Mouse (Mus musculus) lung, embryonic 15.5 days (tissue): ENCODE data around the gene Tfb1m. TPM values are rescaled to one million over a fixed set of nuclear protein-coding genes. Genes with fewer than 3 reads are reported as not detected.

Source experiments
- ATAC-seq: fragments of 200-750 bp; cut with Nextera tagmentation; 2 replicates; pipeline ENCODE4 v1.8.0; 2017; ENCODE audit warnings: moderate number of reproducible peaks, borderline replicate concordance; ENCODE audit not compliant: low FRiP score, low TSS enrichment; ENCODE audit errors: extremely low read depth
- H3K27ac ChIP-seq: fragments of 300-500 bp; sonication (generic); 2 replicates; pipeline ENCODE4 v1.5.1; 2015; ENCODE audit warnings: moderate library complexity, mild to moderate bottlenecking, inconsistent platforms
- H3K27me3 ChIP-seq: fragments of 300-500 bp; sonication (generic); 2 replicates; pipeline ENCODE4 v1.6.1; 2015; ENCODE audit warnings: inconsistent platforms
- H3K36me3 ChIP-seq: fragments of 300-500 bp; sonication (generic); 2 replicates; pipeline ENCODE4 v1.6.1; 2015; ENCODE audit warnings: inconsistent platforms
- H3K4me1 ChIP-seq: fragments of 300-500 bp; sonication (generic); 2 replicates; pipeline ENCODE4 v1.6.1; 2015; ENCODE audit warnings: inconsistent platforms
- H3K4me2 ChIP-seq: fragments of 300-500 bp; sonication (generic); 2 replicates; pipeline ENCODE4 v1.6.1; 2015; ENCODE audit warnings: inconsistent platforms, mild to moderate bottlenecking, moderate library complexity
- H3K4me3 ChIP-seq: fragments of 300-500 bp; sonication (generic); 2 replicates; pipeline ENCODE4 v1.5.1; 2015; ENCODE audit warnings: mild to moderate bottlenecking, inconsistent platforms
- H3K9ac ChIP-seq: fragments of 300-500 bp; sonication (generic); 2 replicates; pipeline ENCODE4 v1.6.1; 2015; ENCODE audit warnings: inconsistent platforms
- H3K9me3 ChIP-seq: fragments of 300-500 bp; sonication (generic); 2 replicates; pipeline ENCODE4 v1.6.1; 2016; ENCODE audit warnings: inconsistent platforms
- WGBS: fragments of 180-500 bp; shearing (Covaris S2); methylation state at CpG from one replicate; pipeline ENCODE4 v1.1.7; 2015; 5-methylcytosine and 5-hydroxymethylcytosine counted together
- polyA plus RNA-seq: library from polyadenylated mRNA; unstranded; fragments of >200 nt; fragmentation: Nextera tagmentation; extraction: Ambion mirVana; gene quantifications from 2 replicates; pipeline ENCODE4 v1.2.1, GENCODE M21; 2015

Gene Tfb1m
- polyA plus RNA-seq, 1 experiment from 2014 or later, result 13.6 TPM

GRCm38 (mm10) chr17:3487721-3488601 is 69.6 kb downstream of the Tfb1m start:
- Histone ChIP-seq H3K36me3 (no peaks in the 10 kb centered on the region), H3K4me1 (no peaks in the 10 kb centered on the region), H3K4me3 (no peak overlapping the region), H3K9ac (no peak overlapping the region), H3K9me3 (no peaks in the 10 kb centered on the region), H3K27ac (no peak overlapping the region), H3K4me2 (no peak overlapping the region), H3K27me3 (no peaks in the 10 kb centered on the region)
- ATAC-seq, result no peak
- WGBS, result 69% methylated on average over 12 of the region's 12 CpGs

GRCm38 (mm10) chr17:3487211-3487610 is 70.4 kb downstream of the Tfb1m start:
- H3K4me1 ChIP-seq, result no peaks in the 10 kb centered on the region
- no peaks in the 10 kb centered on the region for H3K9me3 ChIP-seq
- H3K36me3 ChIP-seq, result no peaks in the 10 kb centered on the region
- no peaks in the 10 kb centered on the region for H3K27me3 ChIP-seq
- H3K4me2 ChIP-seq, result no peak overlapping the region
- no peak for ATAC-seq
- H3K4me3 ChIP-seq, result no peak overlapping the region
- H3K9ac ChIP-seq, result no peak overlapping the region
- no peak overlapping the region for H3K27ac ChIP-seq
- WGBS, result 78% methylated on average over 4 of the region's 4 CpGs

- ATAC-seq, result no peak
- Histone ChIP-seq H3K36me3 (no peaks in the 10 kb centered on the region), H3K9me3 (no peaks in the 10 kb centered on the region), H3K4me2 (no peak overlapping the region), H3K27ac (no peak overlapping the region), H3K4me3 (no peak overlapping the region), H3K4me1 (no peaks in the 10 kb centered on the region), H3K27me3 (no peaks in the 10 kb centered on the region), H3K9ac (no peak overlapping the region)
- WGBS, result 72% methylated on average over 7 of the region's 7 CpGs
Observed at GRCm38 (mm10) chr17:3485851-3486250, 71.7 kb downstream of the Tfb1m start.

GRCm38 (mm10) chr17:3483091-3483490 is 74.5 kb downstream of the Tfb1m start:
- Histone ChIP-seq H3K4me2 (no peak overlapping the region), H3K9me3 (no peaks in the 10 kb centered on the region), H3K4me3 (no peak overlapping the region), H3K27ac (no peak overlapping the region), H3K36me3 (no peaks in the 10 kb centered on the region), H3K4me1 (no peaks in the 10 kb centered on the region), H3K27me3 (no peaks in the 10 kb centered on the region), H3K9ac (no peak overlapping the region)
- no peak for ATAC-seq
- 78% methylated on average over 8 of the region's 8 CpGs for WGBS

GRCm38 (mm10) chr17:3481576-3482575 is 75.7 kb downstream of the Tfb1m start:
- Histone ChIP-seq H3K27ac (no peak overlapping the region), H3K4me2 (no peak overlapping the region), H3K4me1 (no peaks in the 10 kb centered on the region), H3K36me3 (no peaks in the 10 kb centered on the region), H3K9me3 (no peaks in the 10 kb centered on the region), H3K27me3 (no peaks in the 10 kb centered on the region), H3K9ac (no peak overlapping the region), H3K4me3 (no peak overlapping the region)
- WGBS, result 64% methylated on average over 7 of the region's 7 CpGs
- ATAC-seq, result no peak

GRCm38 (mm10) chr17:3476546-3476945 is 81.0 kb downstream of the Tfb1m start:
- H3K4me1 ChIP-seq, result no peaks in the 10 kb centered on the region

GRCm38 (mm10) chr17:3472018-3472417 is 85.6 kb downstream of the Tfb1m start:
- no peaks in the 10 kb centered on the region for H3K4me1 ChIP-seq
- no peak overlapping the region for H3K9ac ChIP-seq
- H3K4me2 ChIP-seq, result no peak overlapping the region
- no peaks in the 10 kb centered on the region for H3K9me3 ChIP-seq
- 81% methylated on average over 6 of the region's 6 CpGs for WGBS
- H3K36me3 ChIP-seq, result no peaks in the 10 kb centered on the region
- no peak overlapping the region for H3K4me3 ChIP-seq
- H3K27me3 ChIP-seq, result no peaks in the 10 kb centered on the region
- H3K27ac ChIP-seq, result no peak overlapping the region
- ATAC-seq, result no peak

More at GRCm38 (mm10) chr17:3476546-3476945, 81.0 kb downstream of the Tfb1m start:
- no peaks in the 10 kb centered on the region for H3K27me3 ChIP-seq
- H3K36me3 ChIP-seq, result no peaks in the 10 kb centered on the region
- no peak overlapping the region for H3K4me3 ChIP-seq
- H3K4me2 ChIP-seq, result no peak overlapping the region
- H3K9me3 ChIP-seq, result no peaks in the 10 kb centered on the region
- no peak for ATAC-seq
- H3K9ac ChIP-seq, result no peak overlapping the region
- H3K27ac ChIP-seq, result no peak overlapping the region
- 59% methylated on average over 2 of the region's 2 CpGs for WGBS

Other genes starting within 250 kb of the Tfb1m start
- gene Tiam2, start 231.2 kb downstream of the Tfb1m start, polyA plus RNA-seq, result 5.4 and 5.6 TPM in 2 replicates
- gene Cldn20, start 25.2 kb downstream of the Tfb1m start, polyA plus RNA-seq, result 0.32 TPM in 1 of 2 replicates, not detected in the other
- gene Nox3, start 138.5 kb upstream of the Tfb1m start, polyA plus RNA-seq, result not detected in 2 replicates